Mouse (Mus musculus): ENCODE results near the gene Tdrd9.
"Not testable (repeated sequence)": the region's sequence is repeated elsewhere in the genome, so short reads cannot be mapped to it uniquely, and the experiment has no call there.

The Tdrd9 gene

GRCm38 (mm10) chr12:112024581-112025310 is 53.4 kb downstream of the Tdrd9 start:
- ATAC-seq (ENCODE audit: insufficient number of reproducible peaks, low FRiP score, low TSS enrichment) = no peak

- ATAC-seq (ENCODE audit: insufficient number of reproducible peaks, low FRiP score, low TSS enrichment) = no peak
These were observed 54.1 kb downstream of the Tdrd9 start for GRCm38 (mm10) chr12:112025457-112025856.

- no peak for ATAC-seq (ENCODE audit: insufficient number of reproducible peaks, low FRiP score, low TSS enrichment)
These were observed 54.7 kb downstream of the Tdrd9 start for GRCm38 (mm10) chr12:112025907-112026645.

GRCm38 (mm10) chr12:112027408-112027807 is 56.0 kb downstream of the Tdrd9 start:
- no peak for ATAC-seq (ENCODE audit: insufficient number of reproducible peaks, low FRiP score, low TSS enrichment)

- no peak for ATAC-seq (ENCODE audit: insufficient number of reproducible peaks, low FRiP score, low TSS enrichment)
These were observed 62.1 kb downstream of the Tdrd9 start for GRCm38 (mm10) chr12:112033409-112033975.

- not testable (repeated sequence) for ATAC-seq (ENCODE audit: insufficient number of reproducible peaks, low FRiP score, low TSS enrichment)
These were observed 64.2 kb downstream of the Tdrd9 start for GRCm38 (mm10) chr12:112035341-112036100.

GRCm38 (mm10) chr12:112038441-112038840 is 67.1 kb downstream of the Tdrd9 start:
- ATAC-seq (ENCODE audit: insufficient number of reproducible peaks, low FRiP score, low TSS enrichment) = no peak

- no peak for ATAC-seq (ENCODE audit: insufficient number of reproducible peaks, low FRiP score, low TSS enrichment)
These were observed 67.8 kb downstream of the Tdrd9 start for GRCm38 (mm10) chr12:112039169-112039568.

- ATAC-seq (ENCODE audit: insufficient number of reproducible peaks, low FRiP score, low TSS enrichment) = no peak
These were observed 71.3 kb downstream of the Tdrd9 start for GRCm38 (mm10) chr12:112042681-112043080.

- ATAC-seq (ENCODE audit: insufficient number of reproducible peaks, low FRiP score, low TSS enrichment) = no peak
These were observed 106.3 kb downstream of the Tdrd9 start for GRCm38 (mm10) chr12:112077651-112078050.

- no peak for ATAC-seq (ENCODE audit: insufficient number of reproducible peaks, low FRiP score, low TSS enrichment)
These were observed 108.6 kb downstream of the Tdrd9 start for GRCm38 (mm10) chr12:112079911-112080310.

GRCm38 (mm10) chr12:112080911-112081310 is 109.6 kb downstream of the Tdrd9 start:
- ATAC-seq (ENCODE audit: insufficient number of reproducible peaks, low FRiP score, low TSS enrichment) = no peak

- no peak for ATAC-seq (ENCODE audit: insufficient number of reproducible peaks, low FRiP score, low TSS enrichment)
These were observed 110.9 kb downstream of the Tdrd9 start for GRCm38 (mm10) chr12:112082241-112082640.

- ATAC-seq (ENCODE audit: insufficient number of reproducible peaks, low FRiP score, low TSS enrichment) = no peak
These were observed 114.9 kb downstream of the Tdrd9 start for GRCm38 (mm10) chr12:112086250-112086649.

GRCm38 (mm10) chr12:112086726-112087125 is 115.4 kb downstream of the Tdrd9 start:
- no peak for ATAC-seq (ENCODE audit: insufficient number of reproducible peaks, low FRiP score, low TSS enrichment)

- ATAC-seq (ENCODE audit: insufficient number of reproducible peaks, low FRiP score, low TSS enrichment) = no peak
These were observed 117.4 kb downstream of the Tdrd9 start for GRCm38 (mm10) chr12:112088609-112089324.

- ATAC-seq (ENCODE audit: insufficient number of reproducible peaks, low FRiP score, low TSS enrichment) = peak; percentile 85
These were observed 119.7 kb downstream of the Tdrd9 start for GRCm38 (mm10) chr12:112091054-112091453.

- no peak for ATAC-seq (ENCODE audit: insufficient number of reproducible peaks, low FRiP score, low TSS enrichment)
These were observed 123.0 kb downstream of the Tdrd9 start for GRCm38 (mm10) chr12:112094261-112094880.

- ATAC-seq (ENCODE audit: insufficient number of reproducible peaks, low FRiP score, low TSS enrichment) = no peak
These were observed 124.8 kb downstream of the Tdrd9 start for GRCm38 (mm10) chr12:112096051-112096732.
